Mouse (Mus musculus) hindbrain, embryonic 13.5 days (tissue): ENCODE data around the gene C530008M17Rik. TPM values are rescaled to one million over a fixed set of nuclear protein-coding genes. Genes with fewer than 3 reads are reported as not detected.

Experiments
- ATAC-seq: fragments of 200-750 bp; cut with Nextera tagmentation; 2 replicates; pipeline ENCODE4 v1.8.0; 2017; ENCODE audit warnings: moderate TSS enrichment; ENCODE audit not compliant: low FRiP score
- H3K27ac ChIP-seq: fragments of 300-500 bp; sonication (generic); 2 replicates; pipeline ENCODE4 v1.5.1; 2015; ENCODE audit warnings: inconsistent platforms, mild to moderate bottlenecking, moderate library complexity
- H3K27me3 ChIP-seq: fragments of 300-500 bp; sonication (generic); 2 replicates; pipeline ENCODE4 v1.6.1; 2015; ENCODE audit warnings: mild to moderate bottlenecking, inconsistent platforms
- H3K36me3 ChIP-seq: fragments of 300-500 bp; sonication (generic); 2 replicates; pipeline ENCODE4 v1.6.1; 2015; ENCODE audit warnings: mild to moderate bottlenecking, inconsistent platforms
- H3K4me1 ChIP-seq: fragments of 300-500 bp; sonication (generic); replicated peaks from 2 replicates; pipeline ENCODE4 v1.6.1; 2015; ENCODE audit warnings: inconsistent platforms
- H3K4me2 ChIP-seq: fragments of 300-500 bp; sonication (generic); 2 replicates; pipeline ENCODE4 v1.6.1; 2015; ENCODE audit warnings: inconsistent platforms, mild to moderate bottlenecking, moderate library complexity
- H3K4me3 ChIP-seq: fragments of 300-500 bp; sonication (generic); 2 replicates; pipeline ENCODE4 v1.5.1; 2015; ENCODE audit warnings: mild to moderate bottlenecking, inconsistent platforms
- H3K9ac ChIP-seq: fragments of 300-500 bp; sonication (generic); 2 replicates; pipeline ENCODE4 v1.6.1; 2015; ENCODE audit warnings: mild to moderate bottlenecking, inconsistent platforms
- H3K9me3 ChIP-seq: fragments of 300-500 bp; sonication (generic); 2 replicates; pipeline ENCODE4 v1.6.1; 2016; ENCODE audit warnings: inconsistent platforms
- WGBS: fragments of 180-500 bp; shearing (Covaris S2); methylation state at CpG from one replicate; pipeline ENCODE4 v1.1.7; 2015; 5-methylcytosine and 5-hydroxymethylcytosine counted together
- polyA plus RNA-seq: library from polyadenylated mRNA; unstranded; fragments of >200 nt; fragmentation: Nextera tagmentation; extraction: Ambion mirVana; gene quantifications from 2 replicates; pipeline ENCODE4 v1.2.1, GENCODE M21; 2015

The C530008M17Rik gene
- polyA plus RNA-seq, 1 experiment from 2014 or later = 77.6 TPM

- no peak for ATAC-seq
- 70% methylated on average over 5 of the region's 5 CpGs for WGBS
- H3K9ac ChIP-seq = no peak overlapping the region
- H3K4me2 ChIP-seq = no peak overlapping the region
- H3K4me1 ChIP-seq = peaks cover 27% of the 10 kb centered on the region
- H3K9me3 ChIP-seq = no peaks in the 10 kb centered on the region
- H3K27me3 ChIP-seq = no peaks in the 10 kb centered on the region
- peaks cover 8% of the 10 kb centered on the region; the same call in 1 of the 2 replicates for H3K36me3 ChIP-seq
- H3K4me3 ChIP-seq = no peak overlapping the region
- H3K27ac ChIP-seq = no peak overlapping the region
Observed at GRCm38 (mm10) chr5:76690177-76690593, 33.9 kb downstream of the C530008M17Rik start.

GRCm38 (mm10) chr5:76691251-76691650, 34.9 kb downstream of the C530008M17Rik start:
- no peak overlapping the region for H3K4me2 ChIP-seq
- ATAC-seq = no peak
- peaks cover 26% of the 10 kb centered on the region for H3K4me1 ChIP-seq
- 80% methylated on average over 5 of the region's 5 CpGs for WGBS
- no peaks in the 10 kb centered on the region for H3K27me3 ChIP-seq
- H3K9ac ChIP-seq = no peak overlapping the region
- H3K4me3 ChIP-seq = no peak overlapping the region
- 0 out of 2 replicates have a peak, but pooled peaks cover 3% of the 10 kb centered on the region for H3K9me3 ChIP-seq
- H3K36me3 ChIP-seq = peaks cover 8% of the 10 kb centered on the region; the same call in 1 of the 2 replicates
- H3K27ac ChIP-seq = peak overlapping the region; percentile 41; the same call in 1 of the 2 replicates

- ATAC-seq = no peak
- no peak overlapping the region for H3K4me3 ChIP-seq
- peaks cover 8% of the 10 kb centered on the region; the same call in 1 of the 2 replicates for H3K36me3 ChIP-seq
- H3K4me2 ChIP-seq = no peak overlapping the region
- peak overlapping the region; percentile 36; the same call in 1 of the 2 replicates for H3K27ac ChIP-seq
- H3K9ac ChIP-seq = no peak overlapping the region
- H3K9me3 ChIP-seq = 0 out of 2 replicates have a peak, but pooled peaks cover 3% of the 10 kb centered on the region
- 62% methylated on average over 12 of the region's 12 CpGs for WGBS
- H3K4me1 ChIP-seq = peaks cover 26% of the 10 kb centered on the region
- H3K27me3 ChIP-seq = no peaks in the 10 kb centered on the region
Observed at GRCm38 (mm10) chr5:76691706-76692424, 35.6 kb downstream of the C530008M17Rik start.

GRCm38 (mm10) chr5:76697536-76697935, 41.2 kb downstream of the C530008M17Rik start:
- Histone ChIP-seq H3K9me3 (0 out of 2 replicates have a peak, but pooled peaks cover 3% of the 10 kb centered on the region), H3K36me3 (no peaks in the 10 kb centered on the region), H3K4me1 (peaks cover 58% of the 10 kb centered on the region), H3K27ac (peak overlapping the region; percentile 42), H3K9ac (no peak overlapping the region), H3K27me3 (no peaks in the 10 kb centered on the region), H3K4me3 (no peak overlapping the region), H3K4me2 (no peak overlapping the region)
- 51% methylated on average over 7 of the region's 7 CpGs for WGBS
- no peak for ATAC-seq

- no peak for ATAC-seq
- no peak overlapping the region for H3K4me3 ChIP-seq
- H3K4me1 ChIP-seq = peaks cover 65% of the 10 kb centered on the region
- H3K27ac ChIP-seq = no peak overlapping the region
- 0 out of 2 replicates have a peak, but pooled peaks cover 3% of the 10 kb centered on the region for H3K9me3 ChIP-seq
- no peak overlapping the region for H3K9ac ChIP-seq
- H3K27me3 ChIP-seq = no peaks in the 10 kb centered on the region
- no peaks in the 10 kb centered on the region for H3K36me3 ChIP-seq
- 17% methylated on average over 2 of the region's 2 CpGs for WGBS
- no peak overlapping the region for H3K4me2 ChIP-seq
Observed at GRCm38 (mm10) chr5:76698187-76698586, 41.9 kb downstream of the C530008M17Rik start.

- H3K9ac ChIP-seq = no peak overlapping the region
- 79% methylated on average over 13 of the region's 13 CpGs for WGBS
- no peak overlapping the region for H3K4me2 ChIP-seq
- no peaks in the 10 kb centered on the region for H3K27me3 ChIP-seq
- H3K36me3 ChIP-seq = no peaks in the 10 kb centered on the region
- no peak overlapping the region; the same call in 1 of the 2 replicates for H3K27ac ChIP-seq
- ATAC-seq = no peak
- no peaks in the 10 kb centered on the region for H3K9me3 ChIP-seq
- peaks cover 77% of the 10 kb centered on the region for H3K4me1 ChIP-seq
- H3K4me3 ChIP-seq = no peak overlapping the region
Observed at GRCm38 (mm10) chr5:76701127-76701853, 45.0 kb downstream of the C530008M17Rik start.

- Histone ChIP-seq H3K27ac (peak overlapping the region; percentile 58), H3K9me3 (no peaks in the 10 kb centered on the region), H3K36me3 (no peaks in the 10 kb centered on the region), H3K9ac (0 out of 2 replicates have a peak overlapping the region, but pooled peaks have one; percentile 2), H3K4me3 (no peak overlapping the region), H3K4me1 (peaks cover 83% of the 10 kb centered on the region), H3K4me2 (no peak overlapping the region), H3K27me3 (no peaks in the 10 kb centered on the region)
- WGBS = 40% methylated on average over 9 of the region's 9 CpGs
- ATAC-seq = no peak
Observed at GRCm38 (mm10) chr5:76702104-76702503, 45.8 kb downstream of the C530008M17Rik start.

- Histone ChIP-seq H3K4me1 (peaks cover 78% of the 10 kb centered on the region), H3K9me3 (no peaks in the 10 kb centered on the region), H3K9ac (no peak overlapping the region), H3K36me3 (no peaks in the 10 kb centered on the region), H3K27ac (peak overlapping the region; percentile 58; the same call in 1 of the 2 replicates), H3K27me3 (no peaks in the 10 kb centered on the region), H3K4me3 (no peak overlapping the region), H3K4me2 (peak overlapping the region; percentile 8; the same call in 1 of the 2 replicates)
- 26% methylated on average over 12 of the region's 12 CpGs for WGBS
- ATAC-seq = no peak
Observed at GRCm38 (mm10) chr5:76702646-76703045, 46.3 kb downstream of the C530008M17Rik start.

GRCm38 (mm10) chr5:76705307-76706173, 49.2 kb downstream of the C530008M17Rik start:
- ATAC-seq = 0 out of 2 replicates have a peak, but pooled peaks have one; percentile 33
- H3K9ac ChIP-seq = no peak overlapping the region
- no peaks in the 10 kb centered on the region for H3K9me3 ChIP-seq
- WGBS = 64% methylated on average over 11 of the region's 11 CpGs
- no peaks in the 10 kb centered on the region for H3K36me3 ChIP-seq
- no peaks in the 10 kb centered on the region for H3K27me3 ChIP-seq
- H3K4me1 ChIP-seq = peaks cover 62% of the 10 kb centered on the region
- H3K4me2 ChIP-seq = no peak overlapping the region
- no peak overlapping the region for H3K4me3 ChIP-seq
- H3K27ac ChIP-seq = peak overlapping the region; percentile 80

GRCm38 (mm10) chr5:76707072-76707471, 50.8 kb downstream of the C530008M17Rik start:
- no peak overlapping the region for H3K4me3 ChIP-seq
- no peaks in the 10 kb centered on the region for H3K9me3 ChIP-seq
- H3K9ac ChIP-seq = no peak overlapping the region
- peaks cover 53% of the 10 kb centered on the region for H3K4me1 ChIP-seq
- no peaks in the 10 kb centered on the region for H3K27me3 ChIP-seq
- WGBS = 90% methylated on average over 3 of the region's 3 CpGs
- H3K36me3 ChIP-seq = no peaks in the 10 kb centered on the region
- no peak overlapping the region for H3K27ac ChIP-seq
- no peak for ATAC-seq
- H3K4me2 ChIP-seq = no peak overlapping the region

GRCm38 (mm10) chr5:76708004-76708403, 51.7 kb downstream of the C530008M17Rik start:
- peak overlapping the region; percentile 44; the same call in 1 of the 2 replicates for H3K27ac ChIP-seq
- no peaks in the 10 kb centered on the region for H3K27me3 ChIP-seq
- ATAC-seq = no peak
- peaks cover 48% of the 10 kb centered on the region for H3K4me1 ChIP-seq
- H3K9ac ChIP-seq = peak overlapping the region; percentile 49
- no peak overlapping the region for H3K4me3 ChIP-seq
- H3K36me3 ChIP-seq = no peaks in the 10 kb centered on the region
- no peak overlapping the region for H3K4me2 ChIP-seq
- no peaks in the 10 kb centered on the region for H3K9me3 ChIP-seq
- 83% methylated on average over 15 of the region's 15 CpGs for WGBS
